Mouse (Mus musculus): Measurements from ENCODE around the gene Bpifa3. TPM values are rescaled to one million over a fixed set of nuclear protein-coding genes. Genes with fewer than 3 reads are reported as not detected.
A peak's percentile ranks its signal among the peaks of the same experiment; 100 is the strongest.
"Not testable (repeated sequence)": the region's sequence is repeated elsewhere in the genome, so short reads cannot be mapped to it uniquely, and the experiment has no call there.

Bpifa3 gene
- polyA plus RNA-seq (2016; fragmentation: Nextera tagmentation; extraction: Ambion mirVana): not detected in 2 replicates

- Histone ChIP-seq H3K9me3 (no peaks in the 10 kb centered on the region), H3K27me3 (ENCODE audit: insufficient read depth, poor library complexity, severe bottlenecking) (no peaks in the 10 kb centered on the region), H3K4me1 (replicated peaks) (no peaks in the 10 kb centered on the region), H3K36me3 (no peaks in the 10 kb centered on the region), H3K27ac (no peak within 1 kb of the TSS), H3K4me3 (no peak within 1 kb of the TSS)
- 73% methylated on average over 2 of the region's 2 CpGs for WGBS
- no peak for DNase-seq (ENCODE audit: low spot score)
These were observed at the start of gene Bpifa3 for GRCm38 (mm10) chr2:154130120-154130519. Gene Bpifa3, plus strand, starts transcription at chr2:154130336.

- no peaks in the 10 kb centered on the region for H3K4me1 ChIP-seq (replicated peaks)
- H3K4me3 ChIP-seq: no peak overlapping the region
- H3K9me3 ChIP-seq: no peaks in the 10 kb centered on the region
- no peaks in the 10 kb centered on the region for H3K36me3 ChIP-seq
- H3K27ac ChIP-seq: no peak overlapping the region
- DNase-seq (ENCODE audit: low spot score): no peak
- 44% methylated on average over 1 of the region's 1 CpGs for WGBS
- no peaks in the 10 kb centered on the region for H3K27me3 ChIP-seq (ENCODE audit: insufficient read depth, poor library complexity, severe bottlenecking)
These were observed 32.4 kb upstream of the Bpifa3 start for GRCm38 (mm10) chr2:154097734-154098133.

- WGBS: 91% methylated on average over 3 of the region's 3 CpGs
These were observed 12.8 kb upstream of the Bpifa3 start for GRCm38 (mm10) chr2:154117381-154117780.

GRCm38 (mm10) chr2:154142580-154142979 is 12.4 kb downstream of the Bpifa3 start, which contains the start of gene Bpifa1:
Gene Bpifa1, plus strand, starts transcription at chr2:154142880.
- Histone ChIP-seq H3K27me3 (ENCODE audit: insufficient read depth, poor library complexity, severe bottlenecking) (no peaks in the 10 kb centered on the region), H3K4me1 (replicated peaks) (no peaks in the 10 kb centered on the region), H3K27ac (no peak within 1 kb of the TSS), H3K4me3 (no peak within 1 kb of the TSS), H3K9me3 (no peaks in the 10 kb centered on the region), H3K36me3 (no peaks in the 10 kb centered on the region)
- DNase-seq (ENCODE audit: low spot score): no peak
- 80% methylated on average over 4 of the region's 4 CpGs for WGBS

More at GRCm38 (mm10) chr2:154117381-154117780, 12.8 kb upstream of the Bpifa3 start:
- H3K36me3 ChIP-seq: no peaks in the 10 kb centered on the region
- no peak overlapping the region for H3K4me3 ChIP-seq
- no peaks in the 10 kb centered on the region for H3K9me3 ChIP-seq
- DNase-seq (ENCODE audit: low spot score): no peak
- no peak overlapping the region for H3K27ac ChIP-seq
- no peaks in the 10 kb centered on the region for H3K27me3 ChIP-seq (ENCODE audit: insufficient read depth, poor library complexity, severe bottlenecking)
- no peaks in the 10 kb centered on the region for H3K4me1 ChIP-seq (replicated peaks)

- no peak for DNase-seq (ENCODE audit: low spot score)
- 85% methylated on average over 3 of the region's 3 CpGs for WGBS
- Histone ChIP-seq H3K36me3 (no peaks in the 10 kb centered on the region), H3K9me3 (no peaks in the 10 kb centered on the region), H3K27ac (no peak overlapping the region), H3K27me3 (ENCODE audit: insufficient read depth, poor library complexity, severe bottlenecking) (no peaks in the 10 kb centered on the region), H3K4me1 (replicated peaks) (no peaks in the 10 kb centered on the region), H3K4me3 (no peak overlapping the region)
These were observed 13.6 kb downstream of the Bpifa3 start for GRCm38 (mm10) chr2:154143735-154144134.

- no peak overlapping the region for H3K4me3 ChIP-seq
- H3K27ac ChIP-seq: no peak overlapping the region
- no peaks in the 10 kb centered on the region for H3K9me3 ChIP-seq
- H3K27me3 ChIP-seq (ENCODE audit: insufficient read depth, poor library complexity, severe bottlenecking): no peaks in the 10 kb centered on the region
- 78% methylated on average over 4 of the region's 4 CpGs for WGBS
- H3K36me3 ChIP-seq: no peaks in the 10 kb centered on the region
- DNase-seq (ENCODE audit: low spot score): no peak
- no peaks in the 10 kb centered on the region for H3K4me1 ChIP-seq (replicated peaks)
These were observed 17.4 kb downstream of the Bpifa3 start for GRCm38 (mm10) chr2:154147496-154147895.

GRCm38 (mm10) chr2:154158433-154158832 is 28.3 kb downstream of the Bpifa3 start:
- H3K27me3 ChIP-seq (ENCODE audit: insufficient read depth, poor library complexity, severe bottlenecking): no peaks in the 10 kb centered on the region
- no peaks in the 10 kb centered on the region for H3K36me3 ChIP-seq
- H3K27ac ChIP-seq: no peak overlapping the region
- DNase-seq (ENCODE audit: low spot score): peak; percentile 41
- peaks cover 7% of the 10 kb centered on the region; the same call in 1 of the 2 replicates for H3K9me3 ChIP-seq
- 46% methylated on average over 3 of the region's 3 CpGs for WGBS
- no peak overlapping the region for H3K4me3 ChIP-seq
- no peaks in the 10 kb centered on the region for H3K4me1 ChIP-seq (replicated peaks)

GRCm38 (mm10) chr2:154162307-154162706 is 32.2 kb downstream of the Bpifa3 start, which contains the start of gene Bpifa5:
Gene Bpifa5, plus strand, starts transcription at chr2:154162607.
- no peak within 1 kb of the TSS for H3K4me3 ChIP-seq
- H3K27ac ChIP-seq: no peak within 1 kb of the TSS
- H3K36me3 ChIP-seq: no peaks in the 10 kb centered on the region
- DNase-seq (ENCODE audit: low spot score): no peak
- no peaks in the 10 kb centered on the region for H3K27me3 ChIP-seq (ENCODE audit: insufficient read depth, poor library complexity, severe bottlenecking)
- 84% methylated on average over 8 of the region's 8 CpGs for WGBS
- H3K4me1 ChIP-seq (replicated peaks): no peaks in the 10 kb centered on the region
- peaks cover 7% of the 10 kb centered on the region; the same call in 1 of the 2 replicates for H3K9me3 ChIP-seq

- no peak overlapping the region for H3K27ac ChIP-seq
- H3K4me1 ChIP-seq (replicated peaks): no peaks in the 10 kb centered on the region
- DNase-seq (ENCODE audit: low spot score): no peak
- H3K9me3 ChIP-seq: peaks cover 7% of the 10 kb centered on the region; the same call in 1 of the 2 replicates
- H3K4me3 ChIP-seq: no peak overlapping the region
- H3K36me3 ChIP-seq: no peaks in the 10 kb centered on the region
- WGBS: 85% methylated on average over 5 of the region's 5 CpGs
- H3K27me3 ChIP-seq (ENCODE audit: insufficient read depth, poor library complexity, severe bottlenecking): no peaks in the 10 kb centered on the region
These were observed 33.2 kb downstream of the Bpifa3 start for GRCm38 (mm10) chr2:154163306-154163705.

GRCm38 (mm10) chr2:154169172-154169571 is 39.0 kb downstream of the Bpifa3 start:
- H3K4me1 ChIP-seq (replicated peaks): no peaks in the 10 kb centered on the region
- no peak overlapping the region for H3K4me3 ChIP-seq
- WGBS: 68% methylated on average over 3 of the region's 3 CpGs
- H3K9me3 ChIP-seq: no peaks in the 10 kb centered on the region
- DNase-seq (ENCODE audit: low spot score): no peak
- H3K36me3 ChIP-seq: no peaks in the 10 kb centered on the region
- no peak overlapping the region for H3K27ac ChIP-seq
- H3K27me3 ChIP-seq (ENCODE audit: insufficient read depth, poor library complexity, severe bottlenecking): no peaks in the 10 kb centered on the region

- no peak for DNase-seq (ENCODE audit: low spot score)
- Histone ChIP-seq H3K27me3 (ENCODE audit: insufficient read depth, poor library complexity, severe bottlenecking) (no peaks in the 10 kb centered on the region), H3K36me3 (no peaks in the 10 kb centered on the region), H3K4me3 (no peak overlapping the region), H3K9me3 (no peaks in the 10 kb centered on the region), H3K4me1 (replicated peaks) (no peaks in the 10 kb centered on the region), H3K27ac (no peak overlapping the region)
- WGBS: 75% methylated on average over 6 of the region's 6 CpGs
These were observed 41.5 kb downstream of the Bpifa3 start for GRCm38 (mm10) chr2:154171621-154172020.

GRCm38 (mm10) chr2:154173313-154173712 is 43.2 kb downstream of the Bpifa3 start:
- no peak overlapping the region for H3K4me3 ChIP-seq
- no peaks in the 10 kb centered on the region for H3K36me3 ChIP-seq
- no peaks in the 10 kb centered on the region for H3K27me3 ChIP-seq (ENCODE audit: insufficient read depth, poor library complexity, severe bottlenecking)
- DNase-seq (ENCODE audit: low spot score): peak; percentile 32
- H3K27ac ChIP-seq: no peak overlapping the region
- no peaks in the 10 kb centered on the region for H3K9me3 ChIP-seq
- 41% methylated on average over 1 of the region's 1 CpGs for WGBS
- no peaks in the 10 kb centered on the region for H3K4me1 ChIP-seq (replicated peaks)

GRCm38 (mm10) chr2:154181900-154182299 is 51.8 kb downstream of the Bpifa3 start:
- H3K27ac ChIP-seq; H3K27me3 ChIP-seq (ENCODE audit: insufficient read depth, poor library complexity, severe bottlenecking); DNase-seq (ENCODE audit: low spot score); H3K4me1 ChIP-seq (replicated peaks); H3K4me3 ChIP-seq; H3K36me3 ChIP-seq; H3K9me3 ChIP-seq: not testable (repeated sequence)
- WGBS: 88% methylated on average over 7 of the region's 7 CpGs

GRCm38 (mm10) chr2:154183061-154183460 is 52.9 kb downstream of the Bpifa3 start:
- DNase-seq (ENCODE audit: low spot score); H3K27me3 ChIP-seq (ENCODE audit: insufficient read depth, poor library complexity, severe bottlenecking); H3K36me3 ChIP-seq; H3K9me3 ChIP-seq; H3K4me3 ChIP-seq; H3K27ac ChIP-seq; H3K4me1 ChIP-seq (replicated peaks): not testable (repeated sequence)
- WGBS: 81% methylated on average over 4 of the region's 4 CpGs
